Comparison of ENCODE assay signal across 10 mouse cellular contexts in the genomic region with DNA sequence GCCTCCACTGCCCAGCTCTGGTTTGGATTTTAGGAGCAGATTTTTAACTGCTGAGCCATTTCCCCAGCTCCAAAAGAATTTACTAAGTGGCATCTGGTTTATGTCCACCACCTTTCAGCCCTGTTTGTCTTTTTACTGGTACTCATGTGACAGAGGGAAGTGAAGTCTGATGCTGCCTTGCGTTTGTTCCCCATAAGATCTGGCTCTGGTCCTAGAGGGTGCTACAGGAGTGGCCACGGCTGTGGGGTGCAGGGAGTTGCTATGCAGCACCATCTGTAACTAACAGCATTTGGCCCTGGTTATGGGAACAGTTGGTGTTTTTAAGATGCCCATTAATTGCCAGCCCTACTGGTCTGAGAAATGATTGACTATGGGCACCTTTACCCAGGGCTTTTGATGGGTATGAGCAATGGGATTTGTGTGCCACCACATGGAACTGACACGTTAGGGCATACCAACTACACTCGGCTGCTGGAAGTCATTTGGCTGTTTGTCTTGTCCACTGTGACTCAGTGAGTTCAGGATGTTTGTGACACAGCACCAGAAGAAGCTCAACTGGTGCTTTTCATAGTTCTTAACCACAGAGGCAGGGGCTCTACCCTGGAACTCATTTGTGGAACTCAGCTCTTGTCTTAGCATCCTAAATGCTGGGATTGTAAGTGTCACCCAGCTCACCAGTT. TPM values are rescaled to one million over a fixed set of nuclear protein-coding genes. Genes with fewer than 3 reads are reported as not detected.
DNase-seq lines count a peak whose midpoint lies in the region; ATAC-seq and TF ChIP-seq lines count a peak whose summit lies in the region.
"Had no signal": no experiment of that assay in that cellular context is flagged by ENCODE, and none has a peak within 500 bp of the region (broad histone marks: within the 10 kb centered on the region; RNA-seq: fewer than 3 reads in every experiment).

No protein-coding gene starts in this region.

- H3K4me2 ChIP-seq in hindbrain, postnatal 0 days (ENCODE audit: low read depth, low read length): no peak overlapping the region
- H3K4me2 ChIP-seq in hindbrain, embryonic 14.5 days (replicated peaks): no peak overlapping the region

- ATAC-seq in hindbrain, postnatal 0 days: peak; percentile 58; the same call in 1 of the 2 replicates
- no peak for ATAC-seq in hindbrain, embryonic 14.5 days (ENCODE audit: low FRiP score)

- H3K27me3 ChIP-seq in hindbrain, postnatal 0 days (ENCODE audit: insufficient read depth, low read length): no peaks in the 10 kb centered on the region
- no peaks in the 10 kb centered on the region for H3K27me3 ChIP-seq in hindbrain, embryonic 14.5 days (ENCODE audit: control insufficient read depth, insufficient read depth, low read length)

- DNase-seq in hindbrain, postnatal 0 days (ENCODE audit: low spot score): peak; percentile 54
- DNase-seq in hindbrain, embryonic 14.5 days (ENCODE audit: low spot score): no peak
- peak; percentile 60 for DNase-seq in Muller cell, postnatal 12 days (ENCODE audit: inconsistent ontology term)
- peak; percentile 88 for DNase-seq in cerebellum, adult 9-10 months
- peak; percentile 24 to 31 for DNase-seq in layer of hippocampus, adult 8-10 months (ENCODE audit: low spot score in 2 of 2)
- no peak for DNase-seq in adrenal gland, adult 8-10 months
- no peak for DNase-seq in yolk sac, embryonic 10.5 days (ENCODE audit: low spot score)
- no peak for DNase-seq in thymus, postnatal 0 days (ENCODE audit: low spot score)
- DNase-seq: gastrocnemius, postnatal 10 days had no signal

- 41% methylated on average over 4 of the region's 4 CpGs for WGBS in hindbrain, postnatal 0 days
- 74% methylated on average over 4 of the region's 4 CpGs for WGBS in hindbrain, embryonic 14.5 days

- H3K4me1 ChIP-seq in hindbrain, postnatal 0 days (ENCODE audit: insufficient read depth, low read length): no peaks in the 10 kb centered on the region
- no peaks in the 10 kb centered on the region for H3K4me1 ChIP-seq in hindbrain, embryonic 14.5 days (replicated peaks; ENCODE audit: control insufficient read depth, insufficient read depth, low read length)

- no peak overlapping the region for H3K9ac ChIP-seq in hindbrain, postnatal 0 days (replicated peaks; ENCODE audit: low read length)
- H3K9ac ChIP-seq in hindbrain, embryonic 14.5 days: no peak overlapping the region

- peak overlapping the region; percentile 45 for H3K27ac ChIP-seq in hindbrain, postnatal 0 days
- no peak overlapping the region for H3K27ac ChIP-seq in hindbrain, embryonic 14.5 days

- H3K36me3 ChIP-seq in hindbrain, postnatal 0 days (ENCODE audit: insufficient read depth, low read length): peaks cover 9% of the 10 kb centered on the region; the same call in 1 of the 2 replicates
- H3K36me3 ChIP-seq in hindbrain, embryonic 14.5 days (replicated peaks; ENCODE audit: control insufficient read depth, insufficient read depth): peaks cover 36% of the 10 kb centered on the region

- H3K4me3 ChIP-seq in hindbrain, postnatal 0 days (ENCODE audit: low read length): no peak overlapping the region
- no peak overlapping the region for H3K4me3 ChIP-seq in hindbrain, embryonic 14.5 days (replicated peaks; ENCODE audit: low read length)

- no peaks in the 10 kb centered on the region for H3K9me3 ChIP-seq in hindbrain, postnatal 0 days (ENCODE audit: low read length)
- no peaks in the 10 kb centered on the region for H3K9me3 ChIP-seq in hindbrain, embryonic 14.5 days (ENCODE audit: control insufficient read depth, low read length)

- TF ChIP-seq CTCF in hindbrain, postnatal 0 days (IDR thresholded peaks at IDR 0.05; ENCODE audit: low read depth): no peak

RNA-seq across cellular contexts. Expression of a gene that starts 37.1 kb away (rescaled TPM):
- not detected in 2 replicates for total RNA-seq in hindbrain, postnatal 0 days (2014; rRNA removed)
- polyA plus RNA-seq in hindbrain, postnatal 0 days (2015; fragmentation: Nextera tagmentation; extraction: Ambion mirVana): not detected in 2 replicates
- not detected in 2 replicates for polyA plus RNA-seq in hindbrain, embryonic 14.5 days (2014; fragmentation: Nextera tagmentation; extraction: Ambion mirVana)
- total RNA-seq in layer of hippocampus, adult 8-10 months (2022): 1 to 10 TPM in 1 of 4 experiments, not detected in 3; 3.5 TPM
- 1 to 10 TPM in 2 of 4 experiments, not detected in 2; 1.6 to 2.2 TPM for total RNA-seq in adrenal gland, adult 8-10 months (2022)
- not detected in 2 replicates for polyA plus RNA-seq in thymus, postnatal 0 days (2015; fragmentation: Nextera tagmentation; extraction: Ambion mirVana)
- total RNA-seq: gastrocnemius, postnatal 10 days; left cerebral cortex, postnatal 14 days had no signal

RNA-seq across cellular contexts. Expression of a gene that starts 37.3 kb away (rescaled TPM):
- 96.3 and 140 TPM in 2 replicates for total RNA-seq in hindbrain, postnatal 0 days (2014; rRNA removed)
- 292 and 307 TPM in 2 replicates for polyA plus RNA-seq in hindbrain, postnatal 0 days (2015; fragmentation: Nextera tagmentation; extraction: Ambion mirVana)
- polyA plus RNA-seq in hindbrain, embryonic 14.5 days (2014; fragmentation: Nextera tagmentation; extraction: Ambion mirVana): 304 and 306 TPM in 2 replicates
- total RNA-seq in layer of hippocampus, adult 8-10 months (2022): 100 to 1,000 TPM; 154 to 175 (median 168) TPM
- total RNA-seq in adrenal gland, adult 8-10 months (2022): 100 to 1,000 TPM; 116 to 159 (median 134) TPM
- polyA plus RNA-seq in thymus, postnatal 0 days (2015; fragmentation: Nextera tagmentation; extraction: Ambion mirVana): 179 and 189 TPM in 2 replicates

Comparison
In these comparisons a context has a peak if more than half of its experiments do, and no peak if none do; other contexts are left out.
1. DNase-seq: peak in hindbrain, postnatal 0 days (single experiment), Muller cell, postnatal 12 days (single experiment), cerebellum, adult 9-10 months (single experiment) and layer of hippocampus, adult 8-10 months (2 of 2); none in hindbrain, embryonic 14.5 days (single experiment), adrenal gland, adult 8-10 months (single experiment), yolk sac, embryonic 10.5 days (single experiment) and thymus, postnatal 0 days (single experiment).